Mouse (Mus musculus) megakaryocyte-erythroid progenitor cell, adult 5 weeks (primary cell): Measurements from ENCODE around the gene Npas1. TPM values are rescaled to one million over a fixed set of nuclear protein-coding genes. Genes with fewer than 3 reads are reported as not detected.

Source experiments
- polyA plus RNA-seq: library from polyadenylated mRNA; stranded (reverse); fragments of >175 nt; gene quantifications from 2 replicates; pipeline ENCODE4 v1.2.3, GENCODE M21; 2012

The Npas1 gene
- not detected in 2 replicates for polyA plus RNA-seq

GRCm38 (mm10) chr7:16477628-16478027 lies at the start of gene Npas1:
Npas1 (minus strand) TSS chr7:16477728.

GRCm38 (mm10) chr7:16452587-16453073 lies 24.9 kb downstream of the Npas1 start, which contains the start of gene Tmem160:
Tmem160 (plus strand) TSS chr7:16452779.

Other genes starting within 250 kb of the Npas1 start
- gene C5ar2, start 233.6 kb downstream of the Npas1 start, polyA plus RNA-seq: 0.11 and 0.22 TPM in 2 replicates
- 0.80 and 2.1 TPM in 2 replicates for gene C5ar1, start 218.2 kb downstream of the Npas1 start, polyA plus RNA-seq
- gene Inafm1, start 204.1 kb downstream of the Npas1 start, polyA plus RNA-seq: 61.1 and 83.1 TPM in 2 replicates
- 111 and 203 TPM in 2 replicates for gene Ccdc9, start 190.9 kb downstream of the Npas1 start, polyA plus RNA-seq
- gene Bbc3, start 169.3 kb downstream of the Npas1 start, polyA plus RNA-seq: 373 and 459 TPM in 2 replicates
- 37.8 and 49.3 TPM in 2 replicates for gene Sae1, start 89.9 kb downstream of the Npas1 start, polyA plus RNA-seq
- gene Zc3h4, start 76.8 kb downstream of the Npas1 start, polyA plus RNA-seq: 133 and 161 TPM in 2 replicates
- gene Tmem160, start 24.9 kb downstream of the Npas1 start, polyA plus RNA-seq: 178 and 187 TPM in 2 replicates
- 2.3 and 4.0 TPM in 2 replicates for gene Arhgap35, start 137.3 kb upstream of the Npas1 start, polyA plus RNA-seq
- gene Ceacam15, start 198.0 kb upstream of the Npas1 start, polyA plus RNA-seq: not detected in 2 replicates
- gene Ceacam9, start 244.2 kb upstream of the Npas1 start, polyA plus RNA-seq: not detected in 2 replicates